Mouse (Mus musculus): ENCODE results near the gene Olfr951. TPM values are rescaled to one million over a fixed set of nuclear protein-coding genes. Genes with fewer than 3 reads are reported as not detected.

The Olfr951 gene
- not detected in 2 replicates for polyA plus RNA-seq (2012; rRNA removed)

DNA sequence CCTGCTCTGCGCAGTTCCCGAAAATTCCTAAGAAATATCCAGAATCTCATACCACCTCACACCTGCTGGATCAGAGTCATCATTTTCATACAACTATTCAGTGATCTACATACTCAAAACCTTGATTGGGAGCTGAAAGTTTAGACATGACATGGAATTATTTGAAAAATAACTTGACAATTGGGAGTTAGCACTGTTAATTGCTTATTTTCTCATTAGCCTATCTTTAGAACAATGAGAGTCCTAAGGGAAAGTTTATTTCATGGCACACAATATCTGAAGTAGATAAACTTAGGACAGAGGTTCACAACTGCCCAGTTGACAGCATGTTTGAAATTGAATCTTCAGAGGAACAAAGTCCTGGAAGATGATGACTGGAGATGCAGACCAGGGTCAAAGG, at the start of gene Olfr951:
Gene Olfr951, plus strand, starts transcription at position 301 of the 400 bp plus-strand sequence.
- WGBS: 95% methylated on average over 2 of the region's 2 CpGs
- Histone ChIP-seq H3K4me1 (ENCODE audit: control insufficient read depth, insufficient read depth, low read length) (no peaks in the 10 kb centered on the region), H3K36me3 (ENCODE audit: control insufficient read depth, insufficient read depth, low read length) (no peaks in the 10 kb centered on the region), H3K4me3 (ENCODE audit: insufficient read depth, low read depth, low read length) (no peak within 1 kb of the TSS), H3K27me3 (replicated peaks; ENCODE audit: control insufficient read depth, insufficient read depth, low read length) (no peaks in the 10 kb centered on the region), H3K27ac (ENCODE audit: insufficient read depth, low read depth, low read length) (no peak within 1 kb of the TSS)
- TF ChIP-seq POLR2A (IDR thresholded peaks at IDR 0.05; ENCODE audit: low read depth, low read length): no peak
- no peak for DNase-seq

DNA sequence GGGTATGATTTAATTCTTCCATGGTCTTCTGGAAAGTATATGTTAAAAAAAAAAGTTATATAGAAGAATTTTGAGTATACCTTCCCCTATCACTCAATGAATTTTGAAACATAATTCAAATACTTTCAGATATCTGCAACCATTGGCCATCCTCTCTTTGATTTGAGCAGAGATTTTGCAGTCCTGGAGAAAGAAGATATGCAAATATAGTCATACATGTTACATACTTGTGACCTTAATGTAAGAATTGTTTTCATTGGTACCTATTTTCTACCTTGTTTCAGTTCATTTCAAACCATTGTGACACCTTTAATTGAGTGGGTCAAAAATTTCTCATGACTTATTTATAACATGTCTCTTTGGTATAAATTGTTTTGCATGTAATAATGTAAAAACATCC, 39.8 kb downstream of the Olfr951 start, which contains the start of gene Olfr952:
Gene Olfr952, minus strand, starts transcription at position 101 of the 400 bp plus-strand sequence.
- DNase-seq: no peak
- Histone ChIP-seq H3K27ac (ENCODE audit: insufficient read depth, low read depth, low read length) (no peak within 1 kb of the TSS), H3K4me1 (ENCODE audit: control insufficient read depth, insufficient read depth, low read length) (no peaks in the 10 kb centered on the region), H3K27me3 (replicated peaks; ENCODE audit: control insufficient read depth, insufficient read depth, low read length) (no peaks in the 10 kb centered on the region), H3K4me3 (ENCODE audit: insufficient read depth, low read depth, low read length) (no peak within 1 kb of the TSS), H3K36me3 (ENCODE audit: control insufficient read depth, insufficient read depth, low read length) (no peaks in the 10 kb centered on the region)
- TF ChIP-seq POLR2A (IDR thresholded peaks at IDR 0.05; ENCODE audit: low read depth, low read length): no peak

Other genes starting within 250 kb of the Olfr951 start
- gene Olfr943, start 221.1 kb upstream of the Olfr951 start, polyA plus RNA-seq (2012; rRNA removed): not detected in 2 replicates
- gene Olfr944, start 185.5 kb upstream of the Olfr951 start, polyA plus RNA-seq (2012; rRNA removed): not detected in 2 replicates
- gene Olfr1537, start 137.4 kb upstream of the Olfr951 start, polyA plus RNA-seq (2012; rRNA removed): not detected in 2 replicates
- not detected in 2 replicates for gene Olfr945, start 110.6 kb upstream of the Olfr951 start, polyA plus RNA-seq (2012; rRNA removed)
- gene Olfr948, start 61.4 kb upstream of the Olfr951 start, polyA plus RNA-seq (2012; rRNA removed): not detected in 2 replicates
- gene Olfr952, start 39.7 kb downstream of the Olfr951 start, polyA plus RNA-seq (2012; rRNA removed): not detected in 2 replicates
- gene Olfr954, start 69.3 kb downstream of the Olfr951 start, polyA plus RNA-seq (2012; rRNA removed): not detected in 2 replicates
- not detected in 2 replicates for gene Olfr955, start 84.5 kb downstream of the Olfr951 start, polyA plus RNA-seq (2012; rRNA removed)
- gene Olfr44, start 106.6 kb downstream of the Olfr951 start, polyA plus RNA-seq (2012; rRNA removed): not detected in 2 replicates
- not detected in 2 replicates for gene Olfr957, start 128.4 kb downstream of the Olfr951 start, polyA plus RNA-seq (2012; rRNA removed)
- gene Olfr958, start 166.6 kb downstream of the Olfr951 start, polyA plus RNA-seq (2012; rRNA removed): not detected in 2 replicates
- gene Olfr959, start 188.2 kb downstream of the Olfr951 start, polyA plus RNA-seq (2012; rRNA removed): not detected in 2 replicates
- 0.27 and 0.31 TPM in 2 replicates for gene AW551984, start 217.0 kb downstream of the Olfr951 start, polyA plus RNA-seq (2012; rRNA removed)
- gene Olfr148, start 223.2 kb downstream of the Olfr951 start, polyA plus RNA-seq (2012; rRNA removed): not detected in 2 replicates
- not detected in 2 replicates for gene Olfr960, start 234.0 kb downstream of the Olfr951 start, polyA plus RNA-seq (2012; rRNA removed)